Comparison of ENCODE assay signal across 21 mouse cellular contexts in the genomic region with DNA sequence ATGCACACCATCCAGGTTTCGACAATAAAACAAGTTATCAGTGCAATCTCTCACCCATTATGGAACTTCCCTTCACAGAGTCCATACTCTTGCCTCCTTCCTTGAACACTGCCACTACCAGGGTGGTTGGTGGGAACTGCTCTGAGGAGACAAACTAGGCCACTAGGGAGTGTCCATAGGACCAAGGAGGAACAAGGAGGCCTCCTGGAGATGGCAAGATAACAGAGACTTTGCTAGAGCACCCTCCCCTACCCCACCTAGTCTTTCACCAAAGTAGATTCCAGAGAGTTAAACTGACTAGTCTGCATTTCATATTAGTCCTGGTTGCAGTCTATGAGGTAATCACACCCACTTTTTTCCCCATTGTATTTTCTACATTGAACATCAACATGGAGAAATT. TPM values are rescaled to one million over a fixed set of nuclear protein-coding genes. Genes with fewer than 3 reads are reported as not detected.
A peak's percentile ranks its signal among the peaks of the same experiment; 100 is the strongest.
DNase-seq lines count a peak whose midpoint lies in the region; ATAC-seq and TF ChIP-seq lines count a peak whose summit lies in the region.
"Had no signal": no experiment of that assay in that cellular context is flagged by ENCODE, and none has a peak within 500 bp of the region (broad histone marks: within the 10 kb centered on the region; RNA-seq: fewer than 3 reads in every experiment).

No protein-coding gene starts in this region.

- H3K9ac ChIP-seq in kidney, postnatal 0 days (ENCODE audit: low read depth, low read length), result no peak overlapping the region
- no peak overlapping the region for H3K9ac ChIP-seq in kidney, embryonic 16.5 days (replicated peaks; ENCODE audit: low read length)
- no peak overlapping the region for H3K9ac ChIP-seq in MEL (ENCODE audit: control insufficient read depth, low read depth, low read length, poor library complexity, severe bottlenecking)
- no peak overlapping the region for H3K9ac ChIP-seq in liver, embryonic 14.5 days (replicated peaks)
- H3K9ac ChIP-seq: forebrain, postnatal 0 days; lung, embryonic 14.5 days; midbrain, embryonic 12.5 days had no signal

- no peak overlapping the region for H3K4me2 ChIP-seq in kidney, postnatal 0 days (ENCODE audit: low read length)
- no peak overlapping the region for H3K4me2 ChIP-seq in kidney, embryonic 16.5 days (replicated peaks; ENCODE audit: low read depth, low read length)
- peak overlapping the region; percentile 64 for H3K4me2 ChIP-seq in liver, embryonic 14.5 days (ENCODE audit: low read depth)
- H3K4me2 ChIP-seq: embryonic facial prominence, embryonic 13.5 days; lung, embryonic 14.5 days; midbrain, embryonic 12.5 days had no signal

- H3K36me3 ChIP-seq in kidney, postnatal 0 days (ENCODE audit: insufficient read depth, low read length), result no peaks in the 10 kb centered on the region
- no peaks in the 10 kb centered on the region for H3K36me3 ChIP-seq in kidney, embryonic 16.5 days (ENCODE audit: insufficient read depth, low read length)
- H3K36me3 ChIP-seq in MEL (ENCODE audit: control insufficient read depth in 1 of 2, insufficient read depth in 2 of 2, low read length in 2 of 2), result peaks cover 0 to 14% of the 10 kb centered on the region in 2 experiments; a peak in 2 of 4 replicates
- no peaks in the 10 kb centered on the region for H3K36me3 ChIP-seq in liver, embryonic 14.5 days (replicated peaks; ENCODE audit: control insufficient read depth, insufficient read depth, low read depth)
- H3K36me3 ChIP-seq: embryonic facial prominence, embryonic 13.5 days; midbrain, embryonic 12.5 days had no signal

- H3K9me3 ChIP-seq in kidney, postnatal 0 days (replicated peaks; ENCODE audit: low read length), result no peaks in the 10 kb centered on the region
- H3K9me3 ChIP-seq in kidney, embryonic 16.5 days (ENCODE audit: low read length), result no peaks in the 10 kb centered on the region
- H3K9me3 ChIP-seq in MEL (replicated peaks; ENCODE audit: insufficient read depth, low read length), result no peaks in the 10 kb centered on the region
- no peaks in the 10 kb centered on the region for H3K9me3 ChIP-seq in liver, embryonic 14.5 days (ENCODE audit: control insufficient read depth, low read length)
- H3K9me3 ChIP-seq: embryonic facial prominence, embryonic 13.5 days; midbrain, embryonic 12.5 days had no signal

- no peak overlapping the region for H3K4me3 ChIP-seq in kidney, postnatal 0 days (replicated peaks; ENCODE audit: low read depth, low read length)
- no peak overlapping the region for H3K4me3 ChIP-seq in kidney, embryonic 16.5 days (ENCODE audit: low read length)
- H3K4me3 ChIP-seq in MEL (ENCODE audit: control insufficient read depth in 1 of 2, insufficient read depth in 1 of 2, low read depth in 2 of 2, low read length in 2 of 2), result no peak overlapping the region
- H3K4me3 ChIP-seq in cortical plate, adult 2 months (ENCODE audit: insufficient read depth, low read length), result 0 out of 2 replicates have a peak overlapping the region, but pooled peaks have one; percentile 4
- peak overlapping the region; percentile 11 to 51; a peak in 3 of 4 replicates for H3K4me3 ChIP-seq in liver, embryonic 14.5 days (ENCODE audit: insufficient read depth in 1 of 2, low read depth in 2 of 2, low read length in 2 of 2)
- H3K4me3 ChIP-seq: embryonic facial prominence, embryonic 13.5 days; midbrain, embryonic 12.5 days had no signal

- no peak for TF ChIP-seq EP300 in MEL (IDR thresholded peaks at IDR 0.05; ENCODE audit: low read depth in 1 of 2, low read length in 2 of 2)
- TF ChIP-seq EP300 in liver, embryonic 14.5 days (IDR thresholded peaks at IDR 0.05; ENCODE audit: low read depth), result no peak

- no peak for ATAC-seq in kidney, postnatal 0 days (replicated peaks; ENCODE audit: low FRiP score, low read depth)
- no peak for ATAC-seq in kidney, embryonic 16.5 days (ENCODE audit: low FRiP score, low TSS enrichment)
- no peak for ATAC-seq in liver, embryonic 14.5 days (ENCODE audit: insufficient read depth)
- no peak for ATAC-seq in cerebellum, adult (ENCODE audit: insufficient number of reproducible peaks, low FRiP score, low TSS enrichment)
- ATAC-seq: forebrain, postnatal 0 days; hindbrain, embryonic 16.5 days; Patski had no signal

- 0 out of 2 replicates have a peak, but pooled peaks have one; percentile 6 for TF ChIP-seq CTCF in kidney, postnatal 0 days (IDR thresholded peaks at IDR 0.05; ENCODE audit: low read depth)
- TF ChIP-seq CTCF in MEL (IDR thresholded peaks at IDR 0.05 in 2 of 3, conservative IDR thresholded peaks at IDR 0.05 in 1 of 3; ENCODE audit: control insufficient read depth in 1 of 3, insufficient read depth in 1 of 3, low read depth in 2 of 3, low read length in 3 of 3, poor library complexity in 1 of 3, severe bottlenecking in 1 of 3), result no peak
- no peak for TF ChIP-seq CTCF in cortical plate, adult 2 months (IDR thresholded peaks at IDR 0.05; ENCODE audit: extremely low read depth, insufficient read depth, low read length)
- TF ChIP-seq CTCF in liver, embryonic 14.5 days (IDR thresholded peaks at IDR 0.05; ENCODE audit: low read depth), result no peak

- TF ChIP-seq RAD21 in MEL (IDR thresholded peaks at IDR 0.05; ENCODE audit: low read depth, low read length), result no peak

- WGBS in kidney, postnatal 0 days, result 42% methylated on average over 1 of the region's 1 CpGs
- 71% methylated on average over 1 of the region's 1 CpGs for WGBS in kidney, embryonic 16.5 days
- 58% methylated on average over 1 of the region's 1 CpGs for WGBS in liver, embryonic 14.5 days (ENCODE audit: insufficient replicate concordance)

- DNase-seq in kidney, postnatal 0 days (ENCODE audit: low spot score), result no peak
- DNase-seq in MEL (ENCODE audit: low read depth, low spot score), result peak; percentile 54
- no peak for DNase-seq in liver, embryonic 14.5 days (ENCODE audit: low read depth in 3 of 3, low spot score in 3 of 3)
- no peak for DNase-seq in adrenal gland, postnatal 14 days
- DNase-seq: adrenal gland, adult 8-10 months; kidney, adult 2 months; kidney, postnatal 36 days; right cerebral cortex, adult 18-20 months; thymus, adult 18-20 months had no signal

- H3K4me1 ChIP-seq in kidney, postnatal 0 days (replicated peaks; ENCODE audit: insufficient read depth, low read length), result peaks cover 6% of the 10 kb centered on the region; the same call in 1 of the 2 replicates
- peaks cover 14% of the 10 kb centered on the region for H3K4me1 ChIP-seq in kidney, embryonic 16.5 days (ENCODE audit: insufficient read depth, low read length)
- H3K4me1 ChIP-seq in MEL (ENCODE audit: control insufficient read depth in 1 of 2, insufficient read depth in 2 of 2, low read length in 2 of 2), result peaks cover 8 to 30% of the 10 kb centered on the region in 2 experiments
- peaks cover 11% of the 10 kb centered on the region for H3K4me1 ChIP-seq in cortical plate, adult 2 months (ENCODE audit: control insufficient read depth, insufficient read depth, low read length)
- H3K4me1 ChIP-seq in liver, embryonic 14.5 days (replicated peaks; ENCODE audit: control insufficient read depth in 2 of 2, insufficient read depth in 2 of 2, low read length in 1 of 2), result peaks cover 0 to 6% of the 10 kb centered on the region in 2 experiments; a peak in 2 of 4 replicates

- no peaks in the 10 kb centered on the region; the same call in 1 of the 2 replicates for H3K79me2 ChIP-seq in MEL (ENCODE audit: control insufficient read depth, insufficient read depth, low read length, poor library complexity)

- no peak overlapping the region for H3K27ac ChIP-seq in kidney, postnatal 0 days
- H3K27ac ChIP-seq in kidney, embryonic 16.5 days (ENCODE audit: low read length), result no peak overlapping the region
- H3K27ac ChIP-seq in MEL (ENCODE audit: control insufficient read depth, low read depth, low read length), result no peak overlapping the region
- no peak overlapping the region for H3K27ac ChIP-seq in cortical plate, adult 2 months (ENCODE audit: insufficient read depth, low read length)
- H3K27ac ChIP-seq in liver, embryonic 14.5 days, result no peak overlapping the region
- H3K27ac ChIP-seq: embryonic facial prominence, embryonic 13.5 days; midbrain, embryonic 12.5 days had no signal

- no peaks in the 10 kb centered on the region for H3K27me3 ChIP-seq in kidney, postnatal 0 days (ENCODE audit: insufficient read depth, low read length)
- H3K27me3 ChIP-seq in kidney, embryonic 16.5 days (ENCODE audit: insufficient read depth, low read length), result no peaks in the 10 kb centered on the region
- H3K27me3 ChIP-seq in MEL (ENCODE audit: control insufficient read depth in 1 of 2, insufficient read depth in 2 of 2, low read length in 2 of 2), result no peaks in the 10 kb centered on the region
- H3K27me3 ChIP-seq in liver, embryonic 14.5 days (ENCODE audit: control insufficient read depth, insufficient read depth, low read length), result no peaks in the 10 kb centered on the region; the same call in 1 of the 2 replicates

- TF ChIP-seq POLR2A in MEL (IDR thresholded peaks at IDR 0.05; ENCODE audit: control insufficient read depth in 1 of 2, insufficient read depth in 1 of 2, low read depth in 1 of 2, low read length in 2 of 2, poor library complexity in 1 of 2), result no peak
- TF ChIP-seq POLR2A in cortical plate, adult 2 months (IDR thresholded peaks at IDR 0.05; ENCODE audit: extremely low read depth, insufficient read depth, low read length), result no peak

RNA-seq across cellular contexts. Expression of a gene that starts 2.4 kb away (rescaled TPM):
- 53.1 and 57.3 TPM in 2 replicates for polyA plus RNA-seq in kidney, postnatal 0 days (2015; fragmentation: Nextera tagmentation; extraction: Ambion mirVana)
- 41.6 and 43.4 TPM in 2 replicates for polyA plus RNA-seq in kidney, embryonic 16.5 days (2015; fragmentation: Nextera tagmentation; extraction: Ambion mirVana)
- 4.1 and 4.5 TPM in 2 replicates for total RNA-seq in MEL (2012; rRNA removed)
- polyA plus RNA-seq in MEL (2012; ENCODE audit: insufficient read depth in 1 of 2, insufficient read length in 2 of 2, low read depth in 1 of 2, low replicate concordance in 2 of 2, missing spikeins in 1 of 2), result 1 to 10 TPM in 1 of 2 experiments, not detected in 1; 7.7 TPM
- polyA plus RNA-seq in cortical plate, adult 2 months (2012; rRNA removed), result 74.0 and 76.7 TPM in 2 replicates
- 44.0 and 50.0 TPM in 2 replicates for polyA plus RNA-seq in liver, embryonic 14.5 days (2012; rRNA removed)
- polyA plus RNA-seq in liver, embryonic 14.5 days (2014; fragmentation: Nextera tagmentation; extraction: Ambion mirVana), result 66.8 and 80.0 TPM in 2 replicates
- total RNA-seq in adrenal gland, postnatal 14 days (2021), result 831 and 917 TPM in 2 replicates

RNA-seq across cellular contexts. Expression of a gene that starts 39.2 kb away (rescaled TPM):
- 19.0 and 21.6 TPM in 2 replicates for polyA plus RNA-seq in kidney, postnatal 0 days (2015; fragmentation: Nextera tagmentation; extraction: Ambion mirVana)
- polyA plus RNA-seq in kidney, embryonic 16.5 days (2015; fragmentation: Nextera tagmentation; extraction: Ambion mirVana), result 16.6 and 18.7 TPM in 2 replicates
- total RNA-seq in MEL (2012; rRNA removed), result 14.1 and 15.0 TPM in 2 replicates
- 10 to 100 TPM in 1 of 2 experiments, not detected in 1; 19.5 TPM for polyA plus RNA-seq in MEL (2012; ENCODE audit: insufficient read depth in 1 of 2, insufficient read length in 2 of 2, low read depth in 1 of 2, low replicate concordance in 2 of 2, missing spikeins in 1 of 2)
- 18.0 and 19.7 TPM in 2 replicates for polyA plus RNA-seq in cortical plate, adult 2 months (2012; rRNA removed)
- 2.4 and 3.9 TPM in 2 replicates for polyA plus RNA-seq in liver, embryonic 14.5 days (2012; rRNA removed)
- polyA plus RNA-seq in liver, embryonic 14.5 days (2014; fragmentation: Nextera tagmentation; extraction: Ambion mirVana), result 5.7 and 7.4 TPM in 2 replicates
- total RNA-seq in adrenal gland, postnatal 14 days (2021), result 33.7 and 42.3 TPM in 2 replicates

RNA-seq across cellular contexts. Expression of a gene that starts 58.3 kb away (rescaled TPM):
- 18.3 and 21.8 TPM in 2 replicates for polyA plus RNA-seq in kidney, postnatal 0 days (2015; fragmentation: Nextera tagmentation; extraction: Ambion mirVana)
- polyA plus RNA-seq in kidney, embryonic 16.5 days (2015; fragmentation: Nextera tagmentation; extraction: Ambion mirVana), result 12.2 and 14.9 TPM in 2 replicates
- total RNA-seq in MEL (2012; rRNA removed), result not detected in 2 replicates
- under 1 TPM in 1 of 2 experiments, not detected in 1; 0.13 TPM for polyA plus RNA-seq in MEL (2012; ENCODE audit: insufficient read depth in 1 of 2, insufficient read length in 2 of 2, low read depth in 1 of 2, low replicate concordance in 2 of 2, missing spikeins in 1 of 2)
- polyA plus RNA-seq in cortical plate, adult 2 months (2012; rRNA removed), result 0.10 TPM in 1 of 2 replicates, not detected in the other
- 13.5 and 15.4 TPM in 2 replicates for polyA plus RNA-seq in liver, embryonic 14.5 days (2012; rRNA removed)
- polyA plus RNA-seq in liver, embryonic 14.5 days (2014; fragmentation: Nextera tagmentation; extraction: Ambion mirVana), result 30.3 and 32.9 TPM in 2 replicates
- total RNA-seq in adrenal gland, postnatal 14 days (2021), result 0.41 TPM in 1 of 2 replicates, not detected in the other
- total RNA-seq: layer of hippocampus, postnatal 10 days; left cerebral cortex, adult 8-10 months; monocyte, adult 5-6 weeks had no signal
- polyA plus RNA-seq: Patski had no signal

Comparison
In these comparisons a context has a peak if more than half of its experiments do, and no peak if none do; other contexts are left out.
1. H3K4me3 ChIP-seq: peak in cortical plate, adult 2 months (single experiment) and liver, embryonic 14.5 days (2 of 2); none in kidney, postnatal 0 days (single experiment), kidney, embryonic 16.5 days (single experiment) and MEL (0 of 2).
2. RNA of a gene that starts 58.3 kb away (polyA plus RNA-seq): 13.5 to 32.9 TPM in liver, embryonic 14.5 days, 18.3 to 21.8 TPM in kidney, postnatal 0 days and 12.2 to 14.9 TPM in kidney, embryonic 16.5 days; 0.13 TPM in MEL and 0.10 TPM in cortical plate, adult 2 months; every median in the first group is over 10 times any median in the second.